Mouse (Mus musculus): Measurements from ENCODE around the gene Ppp2r5e. TPM values are rescaled to one million over a fixed set of nuclear protein-coding genes. Genes with fewer than 3 reads are reported as not detected.

Gene Ppp2r5e
- polyA plus RNA-seq, 1 experiment from 2014 or later = 3.8 TPM

- Histone ChIP-seq H3K36me3 (ENCODE audit: control insufficient read depth, insufficient read depth) (no peaks in the 10 kb centered on the region), H3K9ac (ENCODE audit: low read depth, low read length) (no peak overlapping the region), H3K4me2 (ENCODE audit: low read depth, low read length) (no peak overlapping the region), H3K4me3 (ENCODE audit: low read depth, low read length) (no peak overlapping the region), H3K27ac (ENCODE audit: low read length) (no peak overlapping the region), H3K9me3 (replicated peaks; ENCODE audit: control insufficient read depth, low read length) (no peaks in the 10 kb centered on the region), H3K4me1 (ENCODE audit: control insufficient read depth, low read depth, low read length) (no peaks in the 10 kb centered on the region; the same call in 1 of the 2 replicates), H3K27me3 (ENCODE audit: control insufficient read depth, insufficient read depth, low read depth, low read length) (no peaks in the 10 kb centered on the region)
- WGBS (ENCODE audit: insufficient replicate concordance) = 87% methylated on average over 5 of the region's 5 CpGs
- ATAC-seq (ENCODE audit: low read depth) = no peak
Observed at GRCm38 (mm10) chr12:75546241-75546640, 49.8 kb downstream of the Ppp2r5e start.

GRCm38 (mm10) chr12:75545431-75545925 lies 50.6 kb downstream of the Ppp2r5e start:
- H3K4me1 ChIP-seq (ENCODE audit: control insufficient read depth, low read depth, low read length) = no peaks in the 10 kb centered on the region; the same call in 1 of the 2 replicates
- H3K9me3 ChIP-seq (replicated peaks; ENCODE audit: control insufficient read depth, low read length) = no peaks in the 10 kb centered on the region
- WGBS (ENCODE audit: insufficient replicate concordance) = 80% methylated on average over 4 of the region's 4 CpGs
- no peak overlapping the region for H3K4me3 ChIP-seq (ENCODE audit: low read depth, low read length)
- no peaks in the 10 kb centered on the region for H3K27me3 ChIP-seq (ENCODE audit: control insufficient read depth, insufficient read depth, low read depth, low read length)
- H3K27ac ChIP-seq (ENCODE audit: low read length) = no peak overlapping the region
- H3K9ac ChIP-seq (ENCODE audit: low read depth, low read length) = no peak overlapping the region
- no peak for ATAC-seq (ENCODE audit: low read depth)
- no peak overlapping the region for H3K4me2 ChIP-seq (ENCODE audit: low read depth, low read length)
- no peaks in the 10 kb centered on the region for H3K36me3 ChIP-seq (ENCODE audit: control insufficient read depth, insufficient read depth)

GRCm38 (mm10) chr12:75544666-75545065 lies 51.4 kb downstream of the Ppp2r5e start:
- Histone ChIP-seq H3K4me1 (ENCODE audit: control insufficient read depth, low read depth, low read length) (no peaks in the 10 kb centered on the region; the same call in 1 of the 2 replicates), H3K9ac (ENCODE audit: low read depth, low read length) (no peak overlapping the region), H3K36me3 (ENCODE audit: control insufficient read depth, insufficient read depth) (no peaks in the 10 kb centered on the region), H3K27me3 (ENCODE audit: control insufficient read depth, insufficient read depth, low read depth, low read length) (no peaks in the 10 kb centered on the region), H3K27ac (ENCODE audit: low read length) (no peak overlapping the region), H3K4me3 (ENCODE audit: low read depth, low read length) (no peak overlapping the region), H3K9me3 (replicated peaks; ENCODE audit: control insufficient read depth, low read length) (no peaks in the 10 kb centered on the region), H3K4me2 (ENCODE audit: low read depth, low read length) (no peak overlapping the region)
- WGBS (ENCODE audit: insufficient replicate concordance) = 77% methylated on average over 2 of the region's 2 CpGs
- no peak for ATAC-seq (ENCODE audit: low read depth)

- no peaks in the 10 kb centered on the region for H3K9me3 ChIP-seq (replicated peaks; ENCODE audit: control insufficient read depth, low read length)
- H3K36me3 ChIP-seq (ENCODE audit: control insufficient read depth, insufficient read depth) = no peaks in the 10 kb centered on the region
- no peak overlapping the region for H3K27ac ChIP-seq (ENCODE audit: low read length)
- WGBS (ENCODE audit: insufficient replicate concordance) = 64% methylated on average over 2 of the region's 2 CpGs
- no peaks in the 10 kb centered on the region; the same call in 1 of the 2 replicates for H3K4me1 ChIP-seq (ENCODE audit: control insufficient read depth, low read depth, low read length)
- no peak overlapping the region for H3K4me3 ChIP-seq (ENCODE audit: low read depth, low read length)
- H3K27me3 ChIP-seq (ENCODE audit: control insufficient read depth, insufficient read depth, low read depth, low read length) = no peaks in the 10 kb centered on the region
- no peak overlapping the region for H3K9ac ChIP-seq (ENCODE audit: low read depth, low read length)
- ATAC-seq (ENCODE audit: low read depth) = no peak
- H3K4me2 ChIP-seq (ENCODE audit: low read depth, low read length) = no peak overlapping the region
Observed at GRCm38 (mm10) chr12:75544259-75544658, 51.8 kb downstream of the Ppp2r5e start.

GRCm38 (mm10) chr12:75543346-75543745 lies 52.7 kb downstream of the Ppp2r5e start:
- no peak overlapping the region for H3K4me3 ChIP-seq (ENCODE audit: low read depth, low read length)

GRCm38 (mm10) chr12:75540621-75541171 lies 55.3 kb downstream of the Ppp2r5e start:
- no peaks in the 10 kb centered on the region for H3K36me3 ChIP-seq (ENCODE audit: control insufficient read depth, insufficient read depth)
- ATAC-seq (ENCODE audit: low read depth) = no peak
- peaks cover 13% of the 10 kb centered on the region for H3K4me1 ChIP-seq (ENCODE audit: control insufficient read depth, low read depth, low read length)
- no peaks in the 10 kb centered on the region for H3K9me3 ChIP-seq (replicated peaks; ENCODE audit: control insufficient read depth, low read length)
- WGBS (ENCODE audit: insufficient replicate concordance) = 71% methylated on average over 5 of the region's 5 CpGs
- no peak overlapping the region for H3K4me3 ChIP-seq (ENCODE audit: low read depth, low read length)
- H3K27me3 ChIP-seq (ENCODE audit: control insufficient read depth, insufficient read depth, low read depth, low read length) = no peaks in the 10 kb centered on the region
- H3K4me2 ChIP-seq (ENCODE audit: low read depth, low read length) = no peak overlapping the region
- H3K27ac ChIP-seq (ENCODE audit: low read length) = no peak overlapping the region
- H3K9ac ChIP-seq (ENCODE audit: low read depth, low read length) = no peak overlapping the region

More at GRCm38 (mm10) chr12:75543346-75543745, 52.7 kb downstream of the Ppp2r5e start:
- WGBS (ENCODE audit: insufficient replicate concordance) = 70% methylated on average over 3 of the region's 3 CpGs
- Histone ChIP-seq H3K27me3 (ENCODE audit: control insufficient read depth, insufficient read depth, low read depth, low read length) (no peaks in the 10 kb centered on the region), H3K4me2 (ENCODE audit: low read depth, low read length) (no peak overlapping the region), H3K4me1 (ENCODE audit: control insufficient read depth, low read depth, low read length) (no peaks in the 10 kb centered on the region; the same call in 1 of the 2 replicates), H3K9ac (ENCODE audit: low read depth, low read length) (no peak overlapping the region), H3K36me3 (ENCODE audit: control insufficient read depth, insufficient read depth) (no peaks in the 10 kb centered on the region), H3K27ac (ENCODE audit: low read length) (no peak overlapping the region), H3K9me3 (replicated peaks; ENCODE audit: control insufficient read depth, low read length) (no peaks in the 10 kb centered on the region)
- no peak for ATAC-seq (ENCODE audit: low read depth)

- 72% methylated on average over 3 of the region's 3 CpGs for WGBS (ENCODE audit: insufficient replicate concordance)
- no peaks in the 10 kb centered on the region for H3K9me3 ChIP-seq (replicated peaks; ENCODE audit: control insufficient read depth, low read length)
Observed at GRCm38 (mm10) chr12:75539228-75539627, 56.8 kb downstream of the Ppp2r5e start.

GRCm38 (mm10) chr12:75537673-75538423 lies 58.2 kb downstream of the Ppp2r5e start:
- no peaks in the 10 kb centered on the region for H3K36me3 ChIP-seq (ENCODE audit: control insufficient read depth, insufficient read depth)
- no peak overlapping the region for H3K9ac ChIP-seq (ENCODE audit: low read depth, low read length)
- H3K4me1 ChIP-seq (ENCODE audit: control insufficient read depth, low read depth, low read length) = peaks cover 13% of the 10 kb centered on the region
- no peaks in the 10 kb centered on the region for H3K27me3 ChIP-seq (ENCODE audit: control insufficient read depth, insufficient read depth, low read depth, low read length)
- no peak overlapping the region; the same call in 1 of the 2 replicates for H3K27ac ChIP-seq (ENCODE audit: low read length)
- no peak overlapping the region for H3K4me3 ChIP-seq (ENCODE audit: low read depth, low read length)
- 74% methylated on average over 6 of the region's 6 CpGs for WGBS (ENCODE audit: insufficient replicate concordance)
- ATAC-seq (ENCODE audit: low read depth) = no peak
- H3K9me3 ChIP-seq (replicated peaks; ENCODE audit: control insufficient read depth, low read length) = no peaks in the 10 kb centered on the region
- H3K4me2 ChIP-seq (ENCODE audit: low read depth, low read length) = no peak overlapping the region

More at GRCm38 (mm10) chr12:75539228-75539627, 56.8 kb downstream of the Ppp2r5e start:
- H3K27ac ChIP-seq (ENCODE audit: low read length) = no peak overlapping the region
- no peak overlapping the region for H3K4me3 ChIP-seq (ENCODE audit: low read depth, low read length)
- no peak for ATAC-seq (ENCODE audit: low read depth)
- peaks cover 13% of the 10 kb centered on the region for H3K4me1 ChIP-seq (ENCODE audit: control insufficient read depth, low read depth, low read length)
- H3K9ac ChIP-seq (ENCODE audit: low read depth, low read length) = no peak overlapping the region
- no peaks in the 10 kb centered on the region for H3K36me3 ChIP-seq (ENCODE audit: control insufficient read depth, insufficient read depth)
- no peaks in the 10 kb centered on the region for H3K27me3 ChIP-seq (ENCODE audit: control insufficient read depth, insufficient read depth, low read depth, low read length)
- no peak overlapping the region for H3K4me2 ChIP-seq (ENCODE audit: low read depth, low read length)
